Mouse (Mus musculus): ENCODE data around the gene Cldn4. TPM values are rescaled to one million over a fixed set of nuclear protein-coding genes. Genes with fewer than 3 reads are reported as not detected.
"Not testable (repeated sequence)": the region's sequence is repeated elsewhere in the genome, so short reads cannot be mapped to it uniquely, and the experiment has no call there.

Gene Cldn4
- polyA plus RNA-seq, 1 experiment from 2014 or later = not detected

- Histone ChIP-seq H3K9ac (replicated peaks; ENCODE audit: low read depth, low read length) (no peak overlapping the region), H3K9me3 (ENCODE audit: control insufficient read depth, low read length) (no peaks in the 10 kb centered on the region), H3K36me3 (ENCODE audit: control insufficient read depth, insufficient read depth) (no peaks in the 10 kb centered on the region), H3K4me1 (replicated peaks; ENCODE audit: control insufficient read depth, insufficient read depth, low read length) (peaks cover 7% of the 10 kb centered on the region), H3K4me2 (ENCODE audit: low read length) (peak overlapping the region; percentile 42), H3K4me3 (replicated peaks; ENCODE audit: low read length) (peak overlapping the region; percentile 30), H3K27ac (ENCODE audit: low read length) (no peak overlapping the region), H3K27me3 (replicated peaks; ENCODE audit: control insufficient read depth, insufficient read depth, low read length) (0 out of 2 replicates have a peak, but pooled peaks cover 3% of the 10 kb centered on the region)
- WGBS = 4% methylated on average over 33 of the region's 33 CpGs
- ATAC-seq = 0 out of 2 replicates have a peak, but pooled peaks have one; percentile 33
Observed at GRCm38 (mm10) chr5:134965852-134966821, 19.4 kb upstream of the Cldn4 start.

GRCm38 (mm10) chr5:134965473-134965851 lies 18.7 kb upstream of the Cldn4 start:
- Histone ChIP-seq H3K4me1 (replicated peaks; ENCODE audit: control insufficient read depth, insufficient read depth, low read length) (peaks cover 7% of the 10 kb centered on the region), H3K27ac (ENCODE audit: low read length) (no peak overlapping the region), H3K4me2 (ENCODE audit: low read length) (peak overlapping the region; percentile 42), H3K9me3 (ENCODE audit: control insufficient read depth, low read length) (no peaks in the 10 kb centered on the region), H3K4me3 (replicated peaks; ENCODE audit: low read length) (no peak overlapping the region; the same call in 1 of the 2 replicates), H3K9ac (replicated peaks; ENCODE audit: low read depth, low read length) (no peak overlapping the region), H3K36me3 (ENCODE audit: control insufficient read depth, insufficient read depth) (no peaks in the 10 kb centered on the region), H3K27me3 (replicated peaks; ENCODE audit: control insufficient read depth, insufficient read depth, low read length) (0 out of 2 replicates have a peak, but pooled peaks cover 3% of the 10 kb centered on the region)
- 8% methylated on average over 10 of the region's 10 CpGs for WGBS
- ATAC-seq = no peak

- not testable (repeated sequence) for H3K27ac ChIP-seq (ENCODE audit: low read length); ATAC-seq; H3K36me3 ChIP-seq (ENCODE audit: control insufficient read depth, insufficient read depth); H3K9me3 ChIP-seq (ENCODE audit: control insufficient read depth, low read length); H3K9ac ChIP-seq (replicated peaks; ENCODE audit: low read depth, low read length); H3K4me3 ChIP-seq (replicated peaks; ENCODE audit: low read length); H3K4me1 ChIP-seq (replicated peaks; ENCODE audit: control insufficient read depth, insufficient read depth, low read length); H3K4me2 ChIP-seq (ENCODE audit: low read length); H3K27me3 ChIP-seq (replicated peaks; ENCODE audit: control insufficient read depth, insufficient read depth, low read length)
Observed at GRCm38 (mm10) chr5:134964655-134965054, 17.9 kb upstream of the Cldn4 start.

GRCm38 (mm10) chr5:134963546-134963945 lies 16.8 kb upstream of the Cldn4 start:
- H3K4me3 ChIP-seq (replicated peaks; ENCODE audit: low read length) = no peak overlapping the region
- no peaks in the 10 kb centered on the region for H3K9me3 ChIP-seq (ENCODE audit: control insufficient read depth, low read length)
- 21% methylated on average over 5 of the region's 5 CpGs for WGBS
- no peak for ATAC-seq
- H3K27ac ChIP-seq (ENCODE audit: low read length) = no peak overlapping the region
- H3K36me3 ChIP-seq (ENCODE audit: control insufficient read depth, insufficient read depth) = no peaks in the 10 kb centered on the region
- H3K27me3 ChIP-seq (replicated peaks; ENCODE audit: control insufficient read depth, insufficient read depth, low read length) = 0 out of 2 replicates have a peak, but pooled peaks cover 3% of the 10 kb centered on the region
- no peak overlapping the region for H3K9ac ChIP-seq (replicated peaks; ENCODE audit: low read depth, low read length)
- no peak overlapping the region for H3K4me2 ChIP-seq (ENCODE audit: low read length)
- H3K4me1 ChIP-seq (replicated peaks; ENCODE audit: control insufficient read depth, insufficient read depth, low read length) = peaks cover 7% of the 10 kb centered on the region

GRCm38 (mm10) chr5:134961519-134961918 lies 14.8 kb upstream of the Cldn4 start:
- H3K4me1 ChIP-seq (replicated peaks; ENCODE audit: control insufficient read depth, insufficient read depth, low read length) = peaks cover 7% of the 10 kb centered on the region
- H3K4me2 ChIP-seq (ENCODE audit: low read length) = no peak overlapping the region
- H3K9ac ChIP-seq (replicated peaks; ENCODE audit: low read depth, low read length) = no peak overlapping the region
- H3K27ac ChIP-seq (ENCODE audit: low read length) = no peak overlapping the region
- 95% methylated on average over 2 of the region's 2 CpGs for WGBS
- 0 out of 2 replicates have a peak, but pooled peaks cover 2% of the 10 kb centered on the region for H3K27me3 ChIP-seq (replicated peaks; ENCODE audit: control insufficient read depth, insufficient read depth, low read length)
- no peaks in the 10 kb centered on the region for H3K36me3 ChIP-seq (ENCODE audit: control insufficient read depth, insufficient read depth)
- no peak for ATAC-seq
- H3K9me3 ChIP-seq (ENCODE audit: control insufficient read depth, low read length) = no peaks in the 10 kb centered on the region
- no peak overlapping the region for H3K4me3 ChIP-seq (replicated peaks; ENCODE audit: low read length)

- 73% methylated on average over 2 of the region's 2 CpGs for WGBS
- H3K27me3 ChIP-seq (replicated peaks; ENCODE audit: control insufficient read depth, insufficient read depth, low read length) = no peaks in the 10 kb centered on the region
- no peaks in the 10 kb centered on the region for H3K36me3 ChIP-seq (ENCODE audit: control insufficient read depth, insufficient read depth)
- ATAC-seq = no peak
- no peaks in the 10 kb centered on the region for H3K9me3 ChIP-seq (ENCODE audit: control insufficient read depth, low read length)
- no peak overlapping the region for H3K27ac ChIP-seq (ENCODE audit: low read length)
- no peak overlapping the region for H3K4me2 ChIP-seq (ENCODE audit: low read length)
- H3K9ac ChIP-seq (replicated peaks; ENCODE audit: low read depth, low read length) = no peak overlapping the region
- H3K4me1 ChIP-seq (replicated peaks; ENCODE audit: control insufficient read depth, insufficient read depth, low read length) = no peaks in the 10 kb centered on the region
- H3K4me3 ChIP-seq (replicated peaks; ENCODE audit: low read length) = no peak overlapping the region
Observed at GRCm38 (mm10) chr5:134960430-134960829, 13.7 kb upstream of the Cldn4 start.

GRCm38 (mm10) chr5:134959114-134959513 lies 12.4 kb upstream of the Cldn4 start:
- 69% methylated on average over 7 of the region's 7 CpGs for WGBS

GRCm38 (mm10) chr5:134955491-134955890 lies 8.8 kb upstream of the Cldn4 start:
- ATAC-seq = no peak
- no peak overlapping the region for H3K9ac ChIP-seq (replicated peaks; ENCODE audit: low read depth, low read length)
- 83% methylated on average over 5 of the region's 5 CpGs for WGBS
- no peaks in the 10 kb centered on the region for H3K4me1 ChIP-seq (replicated peaks; ENCODE audit: control insufficient read depth, insufficient read depth, low read length)
- H3K27me3 ChIP-seq (replicated peaks; ENCODE audit: control insufficient read depth, insufficient read depth, low read length) = no peaks in the 10 kb centered on the region
- H3K4me3 ChIP-seq (replicated peaks; ENCODE audit: low read length) = no peak overlapping the region
- H3K4me2 ChIP-seq (ENCODE audit: low read length) = no peak overlapping the region
- no peak overlapping the region for H3K27ac ChIP-seq (ENCODE audit: low read length)
- no peaks in the 10 kb centered on the region for H3K36me3 ChIP-seq (ENCODE audit: control insufficient read depth, insufficient read depth)
- no peaks in the 10 kb centered on the region for H3K9me3 ChIP-seq (ENCODE audit: control insufficient read depth, low read length)

More at GRCm38 (mm10) chr5:134959114-134959513, 12.4 kb upstream of the Cldn4 start:
- Histone ChIP-seq H3K36me3 (ENCODE audit: control insufficient read depth, insufficient read depth) (no peaks in the 10 kb centered on the region), H3K9ac (replicated peaks; ENCODE audit: low read depth, low read length) (no peak overlapping the region), H3K27ac (ENCODE audit: low read length) (no peak overlapping the region), H3K4me3 (replicated peaks; ENCODE audit: low read length) (no peak overlapping the region), H3K27me3 (replicated peaks; ENCODE audit: control insufficient read depth, insufficient read depth, low read length) (no peaks in the 10 kb centered on the region), H3K9me3 (ENCODE audit: control insufficient read depth, low read length) (no peaks in the 10 kb centered on the region), H3K4me1 (replicated peaks; ENCODE audit: control insufficient read depth, insufficient read depth, low read length) (no peaks in the 10 kb centered on the region), H3K4me2 (ENCODE audit: low read length) (no peak overlapping the region)
- no peak for ATAC-seq

GRCm38 (mm10) chr5:134951053-134951884 lies 4.5 kb upstream of the Cldn4 start:
- WGBS = 52% methylated on average over 19 of the region's 19 CpGs
- Histone ChIP-seq H3K27ac (ENCODE audit: low read length) (no peak overlapping the region), H3K4me2 (ENCODE audit: low read length) (no peak overlapping the region), H3K4me3 (replicated peaks; ENCODE audit: low read length) (no peak overlapping the region), H3K4me1 (replicated peaks; ENCODE audit: control insufficient read depth, insufficient read depth, low read length) (no peaks in the 10 kb centered on the region), H3K9me3 (ENCODE audit: control insufficient read depth, low read length) (no peaks in the 10 kb centered on the region), H3K9ac (replicated peaks; ENCODE audit: low read depth, low read length) (no peak overlapping the region), H3K36me3 (ENCODE audit: control insufficient read depth, insufficient read depth) (no peaks in the 10 kb centered on the region), H3K27me3 (replicated peaks; ENCODE audit: control insufficient read depth, insufficient read depth, low read length) (peaks cover 12% of the 10 kb centered on the region)
- no peak for ATAC-seq
